Mouse (Mus musculus) liver, adult 2 months (tissue): Measurements from ENCODE around the gene Tmem131.

Experiments used
- CTCF ChIP-seq: fragments of 200-500 bp; IDR thresholded peaks from 2 replicates; pipeline ENCODE4 v1.5.1; 2011; ENCODE audit warnings: low read depth, low read length, control low read depth
- POLR2A ChIP-seq: fragments of 200-500 bp; IDR thresholded peaks from 2 replicates; pipeline ENCODE4 v1.6.1; 2011; ENCODE audit warnings: low read length, control low read depth; ENCODE audit not compliant: insufficient read depth; ENCODE audit errors: extremely low read depth

GRCm38 (mm10) chr1:36940381-36940762, 3.1 kb downstream of the Tmem131 start:
- TF ChIP-seq CTCF = no peak
- no peak for TF ChIP-seq POLR2A
